8 mouse cellular contexts compared by ENCODE assay signal in the genomic region with DNA sequence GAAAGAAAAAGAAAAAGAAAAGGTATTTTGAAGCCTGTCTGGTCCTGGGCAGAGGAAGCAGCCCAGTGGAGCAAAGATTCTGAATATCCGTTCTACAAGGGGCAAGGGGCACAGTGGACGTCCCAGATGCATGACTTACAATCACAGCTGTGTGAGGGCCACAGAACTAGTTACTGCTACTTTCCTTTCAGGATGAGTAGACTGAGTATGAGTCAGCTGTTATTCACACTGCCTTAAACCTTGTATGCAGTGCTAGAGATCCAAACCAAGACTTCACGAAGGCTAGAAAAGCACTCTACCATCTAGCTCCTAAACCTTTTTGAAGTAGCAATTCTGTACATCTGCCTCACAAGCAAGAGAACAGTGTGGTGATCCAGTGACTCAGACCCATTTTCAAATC. TPM values are rescaled to one million over a fixed set of nuclear protein-coding genes. Genes with fewer than 3 reads are reported as not detected.
DNase-seq lines count a peak whose midpoint lies in the region; ATAC-seq and TF ChIP-seq lines count a peak whose summit lies in the region.

No protein-coding gene starts in this region.

- TF ChIP-seq EP300 in MEL (IDR thresholded peaks at IDR 0.05; ENCODE audit: low read depth in 1 of 2, low read length in 2 of 2), result no peak

- no peaks in the 10 kb centered on the region for H3K27me3 ChIP-seq in kidney, embryonic 14.5 days (ENCODE audit: control insufficient read depth, insufficient read depth, low read length)
- H3K27me3 ChIP-seq in MEL (ENCODE audit: control insufficient read depth in 1 of 2, insufficient read depth in 2 of 2, low read length in 2 of 2), result no peaks in the 10 kb centered on the region
- no peaks in the 10 kb centered on the region for H3K27me3 ChIP-seq in hindbrain, embryonic 13.5 days
- no peaks in the 10 kb centered on the region for H3K27me3 ChIP-seq in midbrain, embryonic 15.5 days (replicated peaks)

- H3K9ac ChIP-seq in kidney, embryonic 14.5 days (ENCODE audit: low read depth, low read length), result peak overlapping the region; percentile 96
- peak overlapping the region; percentile 93 for H3K9ac ChIP-seq in MEL (ENCODE audit: control insufficient read depth, low read depth, low read length, poor library complexity, severe bottlenecking)
- H3K9ac ChIP-seq in hindbrain, embryonic 13.5 days, result peak overlapping the region; percentile 99
- H3K9ac ChIP-seq in midbrain, embryonic 15.5 days, result peak overlapping the region; percentile 100

- 35% methylated on average over 3 of the region's 3 CpGs for WGBS in kidney, embryonic 14.5 days
- WGBS in hindbrain, embryonic 13.5 days, result 59% methylated on average over 3 of the region's 3 CpGs
- WGBS in midbrain, embryonic 15.5 days, result 62% methylated on average over 3 of the region's 3 CpGs

- no peak overlapping the region for H3K27ac ChIP-seq in kidney, embryonic 14.5 days (ENCODE audit: low read depth, low read length)
- 0 out of 2 replicates have a peak overlapping the region, but pooled peaks have one; percentile 6 for H3K27ac ChIP-seq in MEL (ENCODE audit: control insufficient read depth, low read depth, low read length)
- no peak overlapping the region for H3K27ac ChIP-seq in hindbrain, embryonic 13.5 days
- H3K27ac ChIP-seq in midbrain, embryonic 15.5 days, result no peak overlapping the region

- peak overlapping the region; percentile 88 for H3K4me2 ChIP-seq in kidney, embryonic 14.5 days (replicated peaks; ENCODE audit: low read depth, low read length)
- peak overlapping the region; percentile 95 for H3K4me2 ChIP-seq in hindbrain, embryonic 13.5 days
- H3K4me2 ChIP-seq in midbrain, embryonic 15.5 days, result peak overlapping the region; percentile 86

- no peak for DNase-seq in kidney, postnatal 14 days
- peak; percentile 49 for DNase-seq in MEL (ENCODE audit: low read depth, low spot score)
- no peak for DNase-seq in adrenal gland, postnatal 36 days
- DNase-seq in adrenal gland, adult 18-20 months (ENCODE audit: low spot score in 2 of 2), result no peak
- DNase-seq in cerebellum, adult 18-20 months, result no peak

- peaks cover 9% of the 10 kb centered on the region for H3K36me3 ChIP-seq in kidney, embryonic 14.5 days (ENCODE audit: control insufficient read depth, insufficient read depth, low read length)
- peaks cover 11 to 68% of the 10 kb centered on the region in 2 experiments; a peak in 3 of 4 replicates for H3K36me3 ChIP-seq in MEL (ENCODE audit: control insufficient read depth in 1 of 2, insufficient read depth in 2 of 2, low read length in 2 of 2)
- no peaks in the 10 kb centered on the region for H3K36me3 ChIP-seq in hindbrain, embryonic 13.5 days
- H3K36me3 ChIP-seq in midbrain, embryonic 15.5 days (replicated peaks), result no peaks in the 10 kb centered on the region

- TF ChIP-seq CTCF in MEL (IDR thresholded peaks at IDR 0.05 in 2 of 3, conservative IDR thresholded peaks at IDR 0.05 in 1 of 3; ENCODE audit: control insufficient read depth in 1 of 3, insufficient read depth in 1 of 3, low read depth in 2 of 3, low read length in 3 of 3, poor library complexity in 1 of 3, severe bottlenecking in 1 of 3), result no peak

- H3K9me3 ChIP-seq in kidney, embryonic 14.5 days (ENCODE audit: control insufficient read depth, low read length), result no peaks in the 10 kb centered on the region
- H3K9me3 ChIP-seq in MEL (replicated peaks; ENCODE audit: insufficient read depth, low read length), result no peaks in the 10 kb centered on the region
- no peaks in the 10 kb centered on the region for H3K9me3 ChIP-seq in hindbrain, embryonic 13.5 days
- no peaks in the 10 kb centered on the region for H3K9me3 ChIP-seq in midbrain, embryonic 15.5 days

- H3K79me2 ChIP-seq in MEL (ENCODE audit: control insufficient read depth, insufficient read depth, low read length, poor library complexity), result peaks cover 70% of the 10 kb centered on the region

- no peak for TF ChIP-seq RAD21 in MEL (IDR thresholded peaks at IDR 0.05; ENCODE audit: low read depth, low read length)

- ATAC-seq in kidney, embryonic 14.5 days (ENCODE audit: low FRiP score, low TSS enrichment), result no peak
- ATAC-seq in hindbrain, embryonic 13.5 days (ENCODE audit: low FRiP score), result no peak
- no peak for ATAC-seq in midbrain, embryonic 15.5 days (replicated peaks)

- H3K4me3 ChIP-seq in kidney, embryonic 14.5 days (ENCODE audit: low read length), result peak overlapping the region; percentile 100
- peak overlapping the region; percentile 88 to 95 for H3K4me3 ChIP-seq in MEL (ENCODE audit: control insufficient read depth in 1 of 2, insufficient read depth in 1 of 2, low read depth in 2 of 2, low read length in 2 of 2)
- peak overlapping the region; percentile 96 for H3K4me3 ChIP-seq in hindbrain, embryonic 13.5 days
- H3K4me3 ChIP-seq in midbrain, embryonic 15.5 days, result peak overlapping the region; percentile 100

- peaks cover 27% of the 10 kb centered on the region for H3K4me1 ChIP-seq in kidney, embryonic 14.5 days (ENCODE audit: control insufficient read depth, insufficient read depth, low read length)
- peaks cover 34 to 52% of the 10 kb centered on the region in 2 experiments for H3K4me1 ChIP-seq in MEL (ENCODE audit: control insufficient read depth in 1 of 2, insufficient read depth in 2 of 2, low read length in 2 of 2)
- peaks cover 63% of the 10 kb centered on the region for H3K4me1 ChIP-seq in hindbrain, embryonic 13.5 days (replicated peaks)
- H3K4me1 ChIP-seq in midbrain, embryonic 15.5 days, result peaks cover 53% of the 10 kb centered on the region

- no peak for TF ChIP-seq POLR2A in MEL (IDR thresholded peaks at IDR 0.05; ENCODE audit: control insufficient read depth in 1 of 2, insufficient read depth in 1 of 2, low read depth in 1 of 2, low read length in 2 of 2, poor library complexity in 1 of 2)

TF ChIP-seq in MEL, 35 proteins besides CTCF, POLR2A, EP300 and RAD21 (continues in another document):
- TF ChIP-seq ZMIZ1 (IDR thresholded peaks at IDR 0.05; ENCODE audit: low read depth, low read length) (no peak), MEF2A (IDR thresholded peaks at IDR 0.05; ENCODE audit: extremely low read depth, insufficient replicate concordance, low read depth, low read length, poor library complexity, severe bottlenecking) (no peak), CHD2 (IDR thresholded peaks at IDR 0.05; ENCODE audit: low read length) (no peak), NRF1 (IDR thresholded peaks at IDR 0.05; ENCODE audit: insufficient read depth, low read depth, low read length, poor library complexity, severe bottlenecking) (no peak), UBTF (IDR thresholded peaks at IDR 0.05; ENCODE audit: borderline replicate concordance, insufficient read depth, low read depth, low read length) (no peak)

RNA-seq across cellular contexts. Expression of a gene that starts 1.8 kb away (rescaled TPM):
- 544 and 644 TPM in 2 replicates for polyA plus RNA-seq in kidney, embryonic 14.5 days (2014; fragmentation: Nextera tagmentation; extraction: Ambion mirVana)
- total RNA-seq in MEL (2012; rRNA removed), result 541 and 555 TPM in 2 replicates
- 100 to 1,000 TPM in 1 of 2 experiments, not detected in 1; 617 TPM for polyA plus RNA-seq in MEL (2012; ENCODE audit: insufficient read depth in 1 of 2, insufficient read length in 2 of 2, low read depth in 1 of 2, low replicate concordance in 2 of 2, missing spikeins in 1 of 2)
- 622 and 633 TPM in 2 replicates for polyA plus RNA-seq in hindbrain, embryonic 13.5 days (2015; fragmentation: Nextera tagmentation; extraction: Ambion mirVana)
- polyA plus RNA-seq in midbrain, embryonic 15.5 days (2015; fragmentation: Nextera tagmentation; extraction: Ambion mirVana), result 645 TPM in 2 replicates
- 100 to 1,000 TPM; 461 to 465 TPM for total RNA-seq in adrenal gland, postnatal 36 days (2021)
- total RNA-seq in adrenal gland, adult 18-20 months (2021), result 100 to 1,000 TPM; 407 to 488 TPM

RNA-seq across cellular contexts. Expression of a gene that starts 18.1 kb away (rescaled TPM):
- polyA plus RNA-seq in kidney, embryonic 14.5 days (2014; fragmentation: Nextera tagmentation; extraction: Ambion mirVana), result 36.9 and 41.8 TPM in 2 replicates
- total RNA-seq in MEL (2012; rRNA removed), result 29.7 and 35.5 TPM in 2 replicates
- polyA plus RNA-seq in MEL (2012; ENCODE audit: insufficient read depth in 1 of 2, insufficient read length in 2 of 2, low read depth in 1 of 2, low replicate concordance in 2 of 2, missing spikeins in 1 of 2), result 10 to 100 TPM in 1 of 2 experiments, not detected in 1; 59.8 TPM
- 30.0 and 32.9 TPM in 2 replicates for polyA plus RNA-seq in hindbrain, embryonic 13.5 days (2015; fragmentation: Nextera tagmentation; extraction: Ambion mirVana)
- 24.3 and 27.7 TPM in 2 replicates for polyA plus RNA-seq in midbrain, embryonic 15.5 days (2015; fragmentation: Nextera tagmentation; extraction: Ambion mirVana)
- total RNA-seq in adrenal gland, postnatal 36 days (2021), result 10 to 100 TPM; 25.2 to 29.2 TPM
- 10 to 100 TPM; 20.4 to 27.1 TPM for total RNA-seq in adrenal gland, adult 18-20 months (2021)

RNA-seq across cellular contexts. Expression of a gene that starts 24.0 kb away (rescaled TPM):
- polyA plus RNA-seq in kidney, embryonic 14.5 days (2014; fragmentation: Nextera tagmentation; extraction: Ambion mirVana), result 113 and 128 TPM in 2 replicates
- total RNA-seq in MEL (2012; rRNA removed), result 75.0 and 75.5 TPM in 2 replicates
- 10 to 100 TPM in 1 of 2 experiments, not detected in 1; 68.5 TPM for polyA plus RNA-seq in MEL (2012; ENCODE audit: insufficient read depth in 1 of 2, insufficient read length in 2 of 2, low read depth in 1 of 2, low replicate concordance in 2 of 2, missing spikeins in 1 of 2)
- polyA plus RNA-seq in hindbrain, embryonic 13.5 days (2015; fragmentation: Nextera tagmentation; extraction: Ambion mirVana), result 92.9 and 96.8 TPM in 2 replicates
- 89.8 and 93.2 TPM in 2 replicates for polyA plus RNA-seq in midbrain, embryonic 15.5 days (2015; fragmentation: Nextera tagmentation; extraction: Ambion mirVana)
- total RNA-seq in adrenal gland, postnatal 36 days (2021), result 10 to 100 TPM; 46.1 to 60.7 TPM
- 10 to 100 TPM; 50.6 to 58.9 TPM for total RNA-seq in adrenal gland, adult 18-20 months (2021)

RNA-seq across cellular contexts. Expression of a gene that starts 34.2 kb away (rescaled TPM):
- 132 and 149 TPM in 2 replicates for polyA plus RNA-seq in kidney, embryonic 14.5 days (2014; fragmentation: Nextera tagmentation; extraction: Ambion mirVana)
- 249 and 295 TPM in 2 replicates for total RNA-seq in MEL (2012; rRNA removed)
- polyA plus RNA-seq in MEL (2012; ENCODE audit: insufficient read depth in 1 of 2, insufficient read length in 2 of 2, low read depth in 1 of 2, low replicate concordance in 2 of 2, missing spikeins in 1 of 2), result 100 to 1,000 TPM in 1 of 2 experiments, not detected in 1; 215 TPM
- polyA plus RNA-seq in hindbrain, embryonic 13.5 days (2015; fragmentation: Nextera tagmentation; extraction: Ambion mirVana), result 177 and 182 TPM in 2 replicates
- polyA plus RNA-seq in midbrain, embryonic 15.5 days (2015; fragmentation: Nextera tagmentation; extraction: Ambion mirVana), result 232 and 257 TPM in 2 replicates
- total RNA-seq in adrenal gland, postnatal 36 days (2021), result 10 to 100 TPM; 62.2 to 68.3 TPM
- total RNA-seq in adrenal gland, adult 18-20 months (2021), result 10 to 100 TPM; 57.3 to 71.5 TPM

RNA-seq across cellular contexts. Expression of a gene that starts 43.2 kb away (rescaled TPM):
- polyA plus RNA-seq in kidney, embryonic 14.5 days (2014; fragmentation: Nextera tagmentation; extraction: Ambion mirVana), result 0.11 and 0.28 TPM in 2 replicates
- total RNA-seq in MEL (2012; rRNA removed), result 0.08 TPM in 1 of 2 replicates, not detected in the other
- under 1 TPM in 1 of 2 experiments, not detected in 1; 0.07 TPM for polyA plus RNA-seq in MEL (2012; ENCODE audit: insufficient read depth in 1 of 2, insufficient read length in 2 of 2, low read depth in 1 of 2, low replicate concordance in 2 of 2, missing spikeins in 1 of 2)
- polyA plus RNA-seq in hindbrain, embryonic 13.5 days (2015; fragmentation: Nextera tagmentation; extraction: Ambion mirVana), result 0.14 and 0.17 TPM in 2 replicates
- polyA plus RNA-seq in midbrain, embryonic 15.5 days (2015; fragmentation: Nextera tagmentation; extraction: Ambion mirVana), result 0.13 and 0.28 TPM in 2 replicates
- total RNA-seq in adrenal gland, postnatal 36 days (2021), result under 1 TPM; 0.40 TPM
- total RNA-seq in adrenal gland, adult 18-20 months (2021), result under 1 TPM; 0.48 to 0.60 TPM
